Mouse (Mus musculus): ENCODE data around the gene Cmah. TPM values are rescaled to one million over a fixed set of nuclear protein-coding genes. Genes with fewer than 3 reads are reported as not detected.

Cmah gene
- polyA plus RNA-seq (2014; fragmentation: Nextera tagmentation; extraction: Ambion mirVana): 0.13 and 0.20 TPM in 2 replicates

GRCm38 (mm10) chr13:24327201-24327600 is at the start of gene Cmah:
Cmah (plus strand) TSS chr13:24327404.
- Histone ChIP-seq H3K4me2 (ENCODE audit: low read depth, severe bottlenecking) (no peak within 1 kb of the TSS), H3K27me3 (ENCODE audit: control insufficient read depth, insufficient read depth, low read length) (no peaks in the 10 kb centered on the region), H3K27ac (replicated peaks; ENCODE audit: low read depth, low read length) (no peak within 1 kb of the TSS), H3K9me3 (ENCODE audit: control insufficient read depth, low read length) (no peaks in the 10 kb centered on the region), H3K4me1 (ENCODE audit: control insufficient read depth, insufficient read depth, low read length) (no peaks in the 10 kb centered on the region), H3K4me3 (ENCODE audit: low read depth, low read length) (no peak within 1 kb of the TSS), H3K36me3 (ENCODE audit: control insufficient read depth, insufficient read depth, low read length) (no peaks in the 10 kb centered on the region), H3K9ac (ENCODE audit: low read length) (no peak within 1 kb of the TSS)
- DNase-seq (ENCODE audit: low spot score) (no peak), ATAC-seq (ENCODE audit: insufficient number of reproducible peaks, low FRiP score, low TSS enrichment, low read depth) (no peak)
- WGBS: 74% methylated on average over 5 of the region's 5 CpGs

- Histone ChIP-seq H3K27me3 (ENCODE audit: control insufficient read depth, insufficient read depth, low read length) (no peaks in the 10 kb centered on the region), H3K36me3 (ENCODE audit: control insufficient read depth, insufficient read depth, low read length) (no peaks in the 10 kb centered on the region), H3K27ac (replicated peaks; ENCODE audit: low read depth, low read length) (no peak overlapping the region), H3K4me2 (ENCODE audit: low read depth, severe bottlenecking) (peak overlapping the region; percentile 90), H3K4me3 (ENCODE audit: low read depth, low read length) (peak overlapping the region; percentile 70), H3K9me3 (ENCODE audit: control insufficient read depth, low read length) (no peaks in the 10 kb centered on the region), H3K9ac (ENCODE audit: low read length) (no peak overlapping the region), H3K4me1 (ENCODE audit: control insufficient read depth, insufficient read depth, low read length) (0 out of 2 replicates have a peak, but pooled peaks cover 3% of the 10 kb centered on the region)
- 57% methylated on average over 11 of the region's 11 CpGs for WGBS
- no peak for ATAC-seq (ENCODE audit: insufficient number of reproducible peaks, low FRiP score, low TSS enrichment, low read depth)
- no peak for DNase-seq (ENCODE audit: low spot score)
These were observed 47.8 kb upstream of the Cmah start for GRCm38 (mm10) chr13:24279407-24279761.

- ATAC-seq (ENCODE audit: insufficient number of reproducible peaks, low FRiP score, low TSS enrichment, low read depth) (no peak), DNase-seq (ENCODE audit: low spot score) (peak; percentile 47)
- WGBS: 1% methylated on average over 21 of the region's 21 CpGs
These were observed 47.3 kb upstream of the Cmah start for GRCm38 (mm10) chr13:24279762-24280438.

GRCm38 (mm10) chr13:24280439-24281431 is 46.5 kb upstream of the Cmah start, which contains the start of gene Carmil1:
Carmil1 (minus strand) TSS chr13:24280795.
- Histone ChIP-seq H3K4me3 (ENCODE audit: low read depth, low read length) (peak within 1 kb of the TSS; percentile 70), H3K9me3 (ENCODE audit: control insufficient read depth, low read length) (no peaks in the 10 kb centered on the region), H3K36me3 (ENCODE audit: control insufficient read depth, insufficient read depth, low read length) (no peaks in the 10 kb centered on the region), H3K27me3 (ENCODE audit: control insufficient read depth, insufficient read depth, low read length) (no peaks in the 10 kb centered on the region), H3K4me2 (ENCODE audit: low read depth, severe bottlenecking) (peak within 1 kb of the TSS; percentile 90), H3K9ac (ENCODE audit: low read length) (peak within 1 kb of the TSS; percentile 80), H3K27ac (replicated peaks; ENCODE audit: low read depth, low read length) (peak within 1 kb of the TSS; percentile 80), H3K4me1 (ENCODE audit: control insufficient read depth, insufficient read depth, low read length) (0 out of 2 replicates have a peak, but pooled peaks cover 3% of the 10 kb centered on the region)
- ATAC-seq (ENCODE audit: insufficient number of reproducible peaks, low FRiP score, low TSS enrichment, low read depth): peak; percentile 96
- under 1% methylated on average over 86 of the region's 96 CpGs for WGBS
- peak; percentile 88 for DNase-seq (ENCODE audit: low spot score)

More at GRCm38 (mm10) chr13:24279762-24280438, 47.3 kb upstream of the Cmah start:
- Histone ChIP-seq H3K4me1 (ENCODE audit: control insufficient read depth, insufficient read depth, low read length) (0 out of 2 replicates have a peak, but pooled peaks cover 3% of the 10 kb centered on the region), H3K27me3 (ENCODE audit: control insufficient read depth, insufficient read depth, low read length) (no peaks in the 10 kb centered on the region), H3K27ac (replicated peaks; ENCODE audit: low read depth, low read length) (no peak overlapping the region; the same call in 1 of the 2 replicates), H3K36me3 (ENCODE audit: control insufficient read depth, insufficient read depth, low read length) (no peaks in the 10 kb centered on the region), H3K4me3 (ENCODE audit: low read depth, low read length) (peak overlapping the region; percentile 70), H3K9me3 (ENCODE audit: control insufficient read depth, low read length) (no peaks in the 10 kb centered on the region), H3K9ac (ENCODE audit: low read length) (peak overlapping the region; percentile 80), H3K4me2 (ENCODE audit: low read depth, severe bottlenecking) (peak overlapping the region; percentile 90)

GRCm38 (mm10) chr13:24287381-24287780 is 39.8 kb upstream of the Cmah start:
- H3K4me1 ChIP-seq (ENCODE audit: control insufficient read depth, insufficient read depth, low read length): no peaks in the 10 kb centered on the region
- no peak overlapping the region for H3K9ac ChIP-seq (ENCODE audit: low read length)
- ATAC-seq (ENCODE audit: insufficient number of reproducible peaks, low FRiP score, low TSS enrichment, low read depth): no peak
- no peak overlapping the region for H3K27ac ChIP-seq (replicated peaks; ENCODE audit: low read depth, low read length)
- H3K4me3 ChIP-seq (ENCODE audit: low read depth, low read length): no peak overlapping the region
- H3K4me2 ChIP-seq (ENCODE audit: low read depth, severe bottlenecking): no peak overlapping the region
- no peaks in the 10 kb centered on the region for H3K9me3 ChIP-seq (ENCODE audit: control insufficient read depth, low read length)
- H3K36me3 ChIP-seq (ENCODE audit: control insufficient read depth, insufficient read depth, low read length): no peaks in the 10 kb centered on the region
- DNase-seq (ENCODE audit: low spot score): no peak
- H3K27me3 ChIP-seq (ENCODE audit: control insufficient read depth, insufficient read depth, low read length): no peaks in the 10 kb centered on the region
- WGBS: 98% methylated on average over 2 of the region's 2 CpGs

GRCm38 (mm10) chr13:24297252-24297651 is 30.0 kb upstream of the Cmah start:
- no peak for ATAC-seq (ENCODE audit: insufficient number of reproducible peaks, low FRiP score, low TSS enrichment, low read depth)
- Histone ChIP-seq H3K4me1 (ENCODE audit: control insufficient read depth, insufficient read depth, low read length) (no peaks in the 10 kb centered on the region), H3K36me3 (ENCODE audit: control insufficient read depth, insufficient read depth, low read length) (no peaks in the 10 kb centered on the region), H3K27ac (replicated peaks; ENCODE audit: low read depth, low read length) (no peak overlapping the region), H3K9me3 (ENCODE audit: control insufficient read depth, low read length) (no peaks in the 10 kb centered on the region), H3K27me3 (ENCODE audit: control insufficient read depth, insufficient read depth, low read length) (no peaks in the 10 kb centered on the region), H3K4me2 (ENCODE audit: low read depth, severe bottlenecking) (no peak overlapping the region), H3K4me3 (ENCODE audit: low read depth, low read length) (no peak overlapping the region), H3K9ac (ENCODE audit: low read length) (no peak overlapping the region)
- DNase-seq (ENCODE audit: low spot score): peak; percentile 70
- WGBS: 15% methylated on average over 4 of the region's 4 CpGs

- H3K4me3 ChIP-seq (ENCODE audit: low read depth, low read length): no peak overlapping the region
- H3K4me2 ChIP-seq (ENCODE audit: low read depth, severe bottlenecking): no peak overlapping the region
- no peak overlapping the region for H3K9ac ChIP-seq (ENCODE audit: low read length)
- no peaks in the 10 kb centered on the region for H3K27me3 ChIP-seq (ENCODE audit: control insufficient read depth, insufficient read depth, low read length)
- no peaks in the 10 kb centered on the region for H3K9me3 ChIP-seq (ENCODE audit: control insufficient read depth, low read length)
- no peak for DNase-seq (ENCODE audit: low spot score)
- 80% methylated on average over 4 of the region's 4 CpGs for WGBS
- no peak for ATAC-seq (ENCODE audit: insufficient number of reproducible peaks, low FRiP score, low TSS enrichment, low read depth)
- H3K36me3 ChIP-seq (ENCODE audit: control insufficient read depth, insufficient read depth, low read length): no peaks in the 10 kb centered on the region
- H3K27ac ChIP-seq (replicated peaks; ENCODE audit: low read depth, low read length): no peak overlapping the region
- no peaks in the 10 kb centered on the region for H3K4me1 ChIP-seq (ENCODE audit: control insufficient read depth, insufficient read depth, low read length)
These were observed 21.7 kb upstream of the Cmah start for GRCm38 (mm10) chr13:24305486-24305885.

- ATAC-seq (ENCODE audit: insufficient number of reproducible peaks, low FRiP score, low TSS enrichment, low read depth) (no peak), DNase-seq (ENCODE audit: low spot score) (no peak)
- Histone ChIP-seq H3K27me3 (ENCODE audit: control insufficient read depth, insufficient read depth, low read length) (no peaks in the 10 kb centered on the region), H3K27ac (replicated peaks; ENCODE audit: low read depth, low read length) (no peak overlapping the region), H3K36me3 (ENCODE audit: control insufficient read depth, insufficient read depth, low read length) (no peaks in the 10 kb centered on the region), H3K4me2 (ENCODE audit: low read depth, severe bottlenecking) (no peak overlapping the region), H3K4me3 (ENCODE audit: low read depth, low read length) (no peak overlapping the region), H3K4me1 (ENCODE audit: control insufficient read depth, insufficient read depth, low read length) (no peaks in the 10 kb centered on the region), H3K9ac (ENCODE audit: low read length) (no peak overlapping the region), H3K9me3 (ENCODE audit: control insufficient read depth, low read length) (no peaks in the 10 kb centered on the region)
- 57% methylated on average over 4 of the region's 4 CpGs for WGBS
These were observed 21.0 kb upstream of the Cmah start for GRCm38 (mm10) chr13:24306248-24306647.
